Mouse (Mus musculus): ENCODE results near the gene Tpcn1. TPM values are rescaled to one million over a fixed set of nuclear protein-coding genes. Genes with fewer than 3 reads are reported as not detected.

Gene Tpcn1
- 25.3 and 26.8 TPM in 2 replicates for polyA plus RNA-seq (2015; fragmentation: Nextera tagmentation; extraction: Ambion mirVana)

DNA sequence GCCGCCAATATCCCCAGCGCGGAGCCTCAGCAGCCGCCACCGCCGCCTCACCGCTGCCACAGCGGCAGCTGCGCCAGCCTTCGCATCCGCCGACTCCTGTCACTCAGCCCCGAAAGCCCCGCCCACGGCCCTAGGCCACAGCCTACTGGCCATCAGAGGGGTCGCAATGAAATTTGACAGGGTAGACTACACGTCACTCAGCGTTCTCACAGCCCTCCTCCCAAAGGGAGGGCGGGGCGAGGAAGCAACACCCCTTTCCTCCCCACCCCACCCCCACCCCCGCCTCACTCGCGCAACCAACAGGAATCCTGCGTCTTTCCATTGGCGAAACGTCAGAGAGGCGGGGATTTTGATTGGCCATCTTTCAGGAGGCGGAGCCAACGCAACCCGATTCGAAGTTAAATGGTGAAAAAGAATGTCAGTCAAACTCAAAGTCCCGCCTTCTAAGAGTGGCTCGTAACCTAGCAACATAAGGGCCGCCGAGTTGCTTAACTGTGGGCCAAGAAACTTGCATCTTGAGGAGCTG is at the start of gene Tpcn1, which contains the start of gene Iqcd:
TSS of gene Tpcn1 (minus strand) at position 105 of the 526 bp plus-strand sequence.
TSS of gene Iqcd (plus strand) at position 448 of the 526 bp plus-strand sequence.
- peak within 1 kb of the TSS; percentile 82 for H3K4me2 ChIP-seq (replicated peaks)
- peaks cover 2% of the 10 kb centered on the region; the same call in 1 of the 2 replicates for H3K36me3 ChIP-seq
- H3K4me1 ChIP-seq (replicated peaks): peaks cover 31% of the 10 kb centered on the region
- no peaks in the 10 kb centered on the region for H3K27me3 ChIP-seq (replicated peaks)
- under 1% methylated on average over 35 of the region's 35 CpGs for WGBS
- peak; percentile 98 for ATAC-seq
- H3K9me3 ChIP-seq: no peaks in the 10 kb centered on the region
- H3K9ac ChIP-seq: peak within 1 kb of the TSS; percentile 83
- peak within 1 kb of the TSS; percentile 77 for H3K27ac ChIP-seq
- H3K4me3 ChIP-seq (replicated peaks): peak within 1 kb of the TSS; percentile 90

DNA sequence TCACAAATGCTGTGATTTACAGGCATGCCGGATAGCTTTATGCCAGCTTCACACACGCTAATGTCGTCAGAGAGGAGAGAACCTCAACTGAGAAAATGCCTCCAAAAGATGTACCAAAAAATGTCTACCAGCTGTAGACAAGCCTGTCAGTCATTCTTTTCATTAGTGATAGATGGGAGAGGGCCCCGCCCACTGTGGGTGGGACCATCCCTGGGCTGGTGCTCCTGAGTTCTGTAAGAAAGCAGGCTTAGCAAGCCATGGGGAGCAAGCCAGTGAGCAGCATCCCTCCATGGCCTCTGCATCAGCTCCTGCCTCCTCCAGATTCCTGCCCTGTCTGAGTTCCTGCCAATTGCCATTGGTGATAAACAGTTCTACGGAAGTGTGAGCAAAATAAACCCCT is 47.2 kb upstream of the Tpcn1 start:
- ATAC-seq: no peak

GRCm38 (mm10) chr5:120634860-120635259 is 46.4 kb upstream of the Tpcn1 start:
- WGBS: 48% methylated on average over 5 of the region's 5 CpGs
- no peak overlapping the region for H3K4me2 ChIP-seq (replicated peaks)

More for the DNA sequence above, 47.2 kb upstream of the Tpcn1 start:
- WGBS: 69% methylated on average over 5 of the region's 5 CpGs
- H3K4me2 ChIP-seq (replicated peaks): no peak overlapping the region
- H3K4me1 ChIP-seq (replicated peaks): 0 out of 2 replicates have a peak, but pooled peaks cover 4% of the 10 kb centered on the region
- no peak overlapping the region for H3K27ac ChIP-seq
- no peaks in the 10 kb centered on the region for H3K36me3 ChIP-seq
- no peaks in the 10 kb centered on the region for H3K9me3 ChIP-seq
- no peak overlapping the region for H3K4me3 ChIP-seq (replicated peaks)
- H3K27me3 ChIP-seq (replicated peaks): peaks cover 3% of the 10 kb centered on the region; the same call in 1 of the 2 replicates
- no peak overlapping the region for H3K9ac ChIP-seq

DNA sequence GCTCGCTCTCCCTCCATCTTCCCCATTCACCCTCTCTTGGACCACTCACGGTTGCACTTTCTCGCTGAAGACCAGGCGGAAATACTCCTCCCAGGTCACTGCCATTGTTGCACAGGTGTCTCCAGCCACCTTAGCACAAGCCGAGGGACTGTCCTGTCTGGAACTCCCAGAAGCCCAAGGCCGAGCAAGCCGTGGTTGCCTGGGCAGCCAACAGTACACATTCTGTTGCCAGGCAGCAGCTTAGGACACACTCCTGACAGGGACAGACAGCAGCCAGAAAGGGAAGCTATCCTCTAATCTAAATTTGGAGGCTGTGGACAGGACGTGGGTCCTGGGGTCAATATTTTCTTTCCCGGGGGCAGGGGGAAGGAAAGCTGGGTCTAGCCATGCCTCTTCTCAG is 45.7 kb upstream of the Tpcn1 start, which contains the start of gene Cfap73:
TSS of gene Cfap73 (minus strand) at position 105 of the 400 bp plus-strand sequence.
- H3K36me3 ChIP-seq: no peaks in the 10 kb centered on the region
- ATAC-seq: no peak
- H3K9ac ChIP-seq: no peak within 1 kb of the TSS
- H3K27me3 ChIP-seq (replicated peaks): peaks cover 7% of the 10 kb centered on the region; the same call in 1 of the 2 replicates
- no peak within 1 kb of the TSS for H3K4me3 ChIP-seq (replicated peaks)
- no peak within 1 kb of the TSS for H3K4me2 ChIP-seq (replicated peaks)
- 44% methylated on average over 9 of the region's 9 CpGs for WGBS
- no peak within 1 kb of the TSS for H3K27ac ChIP-seq
- no peaks in the 10 kb centered on the region for H3K9me3 ChIP-seq
- 0 out of 2 replicates have a peak, but pooled peaks cover 4% of the 10 kb centered on the region for H3K4me1 ChIP-seq (replicated peaks)

More at GRCm38 (mm10) chr5:120634860-120635259, 46.4 kb upstream of the Tpcn1 start:
- Histone ChIP-seq H3K9me3 (no peaks in the 10 kb centered on the region), H3K9ac (no peak overlapping the region), H3K4me1 (replicated peaks) (0 out of 2 replicates have a peak, but pooled peaks cover 4% of the 10 kb centered on the region), H3K27ac (no peak overlapping the region), H3K4me3 (replicated peaks) (no peak overlapping the region), H3K27me3 (replicated peaks) (peaks cover 7% of the 10 kb centered on the region; the same call in 1 of the 2 replicates), H3K36me3 (no peaks in the 10 kb centered on the region)
- ATAC-seq: no peak

- Histone ChIP-seq H3K9me3 (no peaks in the 10 kb centered on the region), H3K27me3 (replicated peaks) (peaks cover 7% of the 10 kb centered on the region; the same call in 1 of the 2 replicates), H3K36me3 (peaks cover 8% of the 10 kb centered on the region; the same call in 1 of the 2 replicates), H3K4me3 (replicated peaks) (no peak overlapping the region), H3K9ac (no peak overlapping the region), H3K4me2 (replicated peaks) (no peak overlapping the region), H3K4me1 (replicated peaks) (0 out of 2 replicates have a peak, but pooled peaks cover 6% of the 10 kb centered on the region), H3K27ac (no peak overlapping the region)
- 92% methylated on average over 5 of the region's 5 CpGs for WGBS
- no peak for ATAC-seq
Measured at GRCm38 (mm10) chr5:120631892-120632291, 43.4 kb upstream of the Tpcn1 start.

GRCm38 (mm10) chr5:120631128-120631527 is 42.7 kb upstream of the Tpcn1 start:
- H3K36me3 ChIP-seq: peaks cover 11% of the 10 kb centered on the region; the same call in 1 of the 2 replicates
- WGBS: 8% methylated on average over 29 of the region's 29 CpGs
- H3K4me3 ChIP-seq (replicated peaks): no peak overlapping the region
- ATAC-seq: no peak
- no peaks in the 10 kb centered on the region for H3K9me3 ChIP-seq
- 0 out of 2 replicates have a peak, but pooled peaks cover 6% of the 10 kb centered on the region for H3K4me1 ChIP-seq (replicated peaks)
- H3K4me2 ChIP-seq (replicated peaks): peak overlapping the region; percentile 42
- peaks cover 7% of the 10 kb centered on the region; the same call in 1 of the 2 replicates for H3K27me3 ChIP-seq (replicated peaks)
- no peak overlapping the region for H3K27ac ChIP-seq
- no peak overlapping the region for H3K9ac ChIP-seq

DNA sequence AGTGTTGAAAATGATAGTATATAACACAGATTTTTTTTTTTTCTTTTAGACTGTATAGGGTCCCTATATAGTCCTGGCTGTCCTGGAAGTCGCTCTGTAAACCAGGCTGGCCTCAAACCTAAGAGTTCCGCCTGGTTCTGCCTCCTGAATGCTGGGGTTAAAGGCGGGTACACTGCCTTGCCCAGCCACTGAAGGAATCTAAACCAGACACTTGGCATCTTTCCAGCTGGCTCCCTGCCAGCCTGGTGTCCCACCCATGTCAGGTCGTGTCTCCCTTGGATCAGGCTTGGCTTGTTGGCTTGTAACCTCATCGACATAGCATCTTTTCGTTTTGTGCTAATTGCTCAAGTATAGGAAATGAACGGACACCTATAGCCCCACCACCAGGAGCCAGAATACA is 40.2 kb upstream of the Tpcn1 start:
- Histone ChIP-seq H3K4me2 (replicated peaks) (no peak overlapping the region), H3K9me3 (no peaks in the 10 kb centered on the region), H3K36me3 (peaks cover 31% of the 10 kb centered on the region), H3K4me1 (replicated peaks) (0 out of 2 replicates have a peak, but pooled peaks cover 6% of the 10 kb centered on the region), H3K27ac (no peak overlapping the region), H3K9ac (no peak overlapping the region), H3K27me3 (replicated peaks) (peaks cover 7% of the 10 kb centered on the region; the same call in 1 of the 2 replicates), H3K4me3 (replicated peaks) (no peak overlapping the region)
- 53% methylated on average over 7 of the region's 7 CpGs for WGBS
- 0 out of 2 replicates have a peak, but pooled peaks have one; percentile 11 for ATAC-seq

- Histone ChIP-seq H3K27ac (no peak overlapping the region), H3K4me2 (replicated peaks) (no peak overlapping the region), H3K9ac (no peak overlapping the region), H3K27me3 (replicated peaks) (peaks cover 7% of the 10 kb centered on the region; the same call in 1 of the 2 replicates), H3K9me3 (no peaks in the 10 kb centered on the region), H3K4me3 (replicated peaks) (no peak overlapping the region), H3K4me1 (replicated peaks) (0 out of 2 replicates have a peak, but pooled peaks cover 6% of the 10 kb centered on the region), H3K36me3 (peaks cover 39% of the 10 kb centered on the region)
- no peak for ATAC-seq
- WGBS: 90% methylated on average over 15 of the region's 15 CpGs
Measured at GRCm38 (mm10) chr5:120627515-120628300, 39.2 kb upstream of the Tpcn1 start.

DNA sequence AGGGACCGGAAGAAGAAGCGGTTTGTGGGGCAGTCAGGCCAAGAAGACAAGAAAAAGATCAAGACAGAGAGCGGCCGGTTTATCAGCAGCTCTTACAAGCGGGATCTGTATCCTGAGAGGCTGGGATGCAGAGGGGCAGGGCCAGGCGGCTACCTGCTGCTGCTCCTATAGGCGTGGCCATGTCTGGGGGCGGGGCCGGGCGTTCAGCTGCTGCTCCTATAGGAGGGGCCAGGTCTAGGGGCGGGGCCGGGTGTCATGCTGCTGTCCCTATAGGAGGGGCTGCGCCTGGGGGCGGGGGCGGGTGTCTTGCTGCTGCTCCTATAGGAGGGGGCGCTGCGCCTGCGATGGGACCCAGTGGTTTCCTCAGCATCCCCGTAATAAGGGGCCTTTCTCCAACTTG is 37.9 kb upstream of the Tpcn1 start:
- Histone ChIP-seq H3K4me2 (replicated peaks) (no peak overlapping the region), H3K27me3 (replicated peaks) (0 out of 2 replicates have a peak, but pooled peaks cover 4% of the 10 kb centered on the region), H3K9ac (no peak overlapping the region), H3K27ac (no peak overlapping the region), H3K36me3 (peaks cover 49% of the 10 kb centered on the region), H3K4me1 (replicated peaks) (peaks cover 6% of the 10 kb centered on the region; the same call in 1 of the 2 replicates), H3K9me3 (no peaks in the 10 kb centered on the region), H3K4me3 (replicated peaks) (no peak overlapping the region)
- peak; percentile 62 for ATAC-seq
- WGBS: 47% methylated on average over 17 of the region's 19 CpGs

DNA sequence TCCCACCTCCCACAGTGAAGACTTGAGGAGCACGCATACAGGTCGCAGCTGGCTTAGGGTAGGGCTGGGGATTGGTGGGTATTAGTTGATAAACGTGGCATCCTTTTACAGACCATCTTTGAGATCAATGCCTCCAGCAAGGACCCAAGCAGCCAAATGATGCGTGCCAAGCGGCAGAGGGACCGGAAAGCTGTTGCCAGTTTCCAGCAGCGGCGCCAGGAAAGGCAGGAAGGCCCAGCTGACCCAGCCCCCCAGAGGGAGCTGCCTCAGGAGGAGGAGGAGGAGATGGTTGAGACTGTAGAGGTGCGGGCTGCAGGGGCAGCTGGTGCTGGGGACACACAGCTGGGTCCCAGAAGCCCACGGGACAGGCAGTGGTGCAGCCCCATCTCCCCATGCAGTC is 36.0 kb upstream of the Tpcn1 start:
- no peak overlapping the region for H3K4me2 ChIP-seq (replicated peaks)
- no peak overlapping the region for H3K9ac ChIP-seq
- H3K36me3 ChIP-seq: peaks cover 63% of the 10 kb centered on the region

DNA sequence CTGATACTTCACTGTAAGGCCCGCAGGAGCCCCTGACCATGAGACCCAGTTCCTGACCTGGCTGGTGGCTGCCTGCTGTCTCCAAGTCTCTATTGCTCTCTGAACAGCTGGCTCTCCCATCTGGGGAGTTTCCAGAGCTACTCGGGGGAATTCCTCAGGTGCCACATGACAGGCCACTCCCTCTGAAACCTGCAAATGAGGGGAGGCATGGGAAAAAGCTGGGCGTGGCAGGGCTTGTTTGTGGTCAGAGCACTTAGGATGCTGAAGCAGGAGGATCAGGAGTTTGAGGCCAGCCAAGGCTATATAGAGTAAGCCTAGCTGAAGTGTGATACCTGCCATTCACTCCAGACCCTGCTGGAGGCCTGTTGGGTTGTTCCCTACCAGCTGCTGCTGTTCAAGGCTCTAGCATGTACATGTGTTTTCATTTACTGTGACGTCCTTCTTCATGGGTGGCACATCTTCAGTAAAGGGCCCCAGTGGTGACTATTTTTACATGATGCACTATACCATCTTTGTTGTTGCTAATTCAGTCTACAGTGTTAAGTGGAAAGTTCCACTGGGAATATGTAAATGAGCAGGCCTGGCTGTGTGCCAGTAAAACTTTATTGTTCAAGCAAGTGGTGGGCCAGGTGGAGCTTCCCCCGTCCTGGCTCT is 33.9 kb upstream of the Tpcn1 start:
- Histone ChIP-seq H3K27me3 (replicated peaks) (no peaks in the 10 kb centered on the region), H3K9ac (no peak overlapping the region), H3K4me2 (replicated peaks) (no peak overlapping the region), H3K36me3 (peaks cover 71% of the 10 kb centered on the region), H3K9me3 (no peaks in the 10 kb centered on the region), H3K27ac (no peak overlapping the region), H3K4me1 (replicated peaks) (no peaks in the 10 kb centered on the region; the same call in 1 of the 2 replicates), H3K4me3 (replicated peaks) (no peak overlapping the region)
- 70% methylated on average over 5 of the region's 5 CpGs for WGBS
- ATAC-seq: no peak

More for the DNA sequence above, 36.0 kb upstream of the Tpcn1 start:
- H3K9me3 ChIP-seq: no peaks in the 10 kb centered on the region
- H3K4me3 ChIP-seq (replicated peaks): no peak overlapping the region
- ATAC-seq: no peak
- H3K27me3 ChIP-seq (replicated peaks): no peaks in the 10 kb centered on the region
- WGBS: 89% methylated on average over 10 of the region's 10 CpGs
- peaks cover 2% of the 10 kb centered on the region; the same call in 1 of the 2 replicates for H3K4me1 ChIP-seq (replicated peaks)
- H3K27ac ChIP-seq: no peak overlapping the region
